Mouse (Mus musculus): Measurements from ENCODE around the gene Zfp329. TPM values are rescaled to one million over a fixed set of nuclear protein-coding genes. Genes with fewer than 3 reads are reported as not detected.

Zfp329 gene
- polyA plus RNA-seq, 1 experiment from 2014 or later = 36.0 TPM

DNA sequence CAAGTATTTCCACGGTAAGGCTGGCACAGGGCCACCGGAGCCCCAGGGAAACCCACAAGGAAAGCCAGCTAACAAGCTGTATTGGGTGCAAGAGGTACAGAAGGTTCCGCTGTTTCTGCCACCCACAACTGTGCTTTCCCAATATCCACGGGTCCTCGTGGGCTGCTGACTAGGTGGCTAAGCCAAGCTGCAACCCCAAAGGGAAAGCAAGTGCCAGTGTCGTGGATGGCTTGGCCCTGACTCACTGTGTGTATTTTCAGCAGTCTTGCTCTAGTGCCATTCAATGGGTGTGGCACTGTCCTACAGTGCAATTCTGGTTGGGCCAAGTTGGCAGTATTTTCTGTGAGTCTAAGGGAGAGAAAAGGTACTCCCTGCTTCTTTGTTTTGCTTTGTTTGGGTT, 31.3 kb downstream of the Zfp329 start:
- Histone ChIP-seq H3K36me3 (replicated peaks) (no peaks in the 10 kb centered on the region), H3K9me3 (no peaks in the 10 kb centered on the region), H3K9ac (no peak overlapping the region), H3K4me1 (peaks cover 7% of the 10 kb centered on the region; the same call in 1 of the 2 replicates), H3K4me2 (no peak overlapping the region), H3K4me3 (no peak overlapping the region), H3K27ac (no peak overlapping the region), H3K27me3 (replicated peaks) (no peaks in the 10 kb centered on the region)
- WGBS = 75% methylated on average over 6 of the region's 6 CpGs
- no peak for ATAC-seq (replicated peaks)

DNA sequence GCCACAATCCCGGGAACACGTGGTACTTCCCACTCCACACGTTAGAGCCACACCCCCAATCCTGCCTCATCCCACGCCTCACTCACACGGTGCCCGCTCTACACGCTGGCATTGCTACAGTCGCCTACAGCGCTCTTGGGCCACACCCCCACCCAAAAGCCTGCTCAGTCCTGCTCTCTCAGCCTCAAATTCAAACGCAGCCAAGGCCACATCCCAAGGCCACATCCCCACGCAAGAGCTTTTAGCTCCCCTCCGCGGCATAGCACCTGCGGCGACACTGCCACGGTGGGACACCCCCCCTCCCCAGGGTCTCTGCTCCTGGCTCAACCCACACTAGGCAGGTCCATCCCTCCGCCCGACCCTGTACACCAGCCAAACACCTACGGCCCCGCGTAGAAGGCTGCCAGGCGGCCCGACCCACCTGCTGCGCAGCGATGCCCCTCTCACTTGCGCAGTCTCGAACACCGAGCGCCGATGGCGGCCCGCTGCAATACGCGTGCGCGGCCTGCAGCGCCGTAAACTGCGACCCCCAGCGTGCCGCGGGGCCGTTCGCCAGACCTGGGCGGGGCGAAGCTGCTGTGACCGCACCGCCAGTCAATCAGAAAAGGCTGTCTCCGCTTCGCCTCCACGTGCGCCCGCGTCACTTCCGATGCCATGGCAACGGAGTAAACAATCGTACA, 38.4 kb downstream of the Zfp329 start:
- Histone ChIP-seq H3K27ac (peak overlapping the region; percentile 75), H3K4me3 (peak overlapping the region; percentile 61), H3K9me3 (no peaks in the 10 kb centered on the region), H3K36me3 (replicated peaks) (peaks cover 2% of the 10 kb centered on the region), H3K27me3 (replicated peaks) (no peaks in the 10 kb centered on the region), H3K9ac (peak overlapping the region; percentile 75), H3K4me1 (peaks cover 15% of the 10 kb centered on the region), H3K4me2 (peak overlapping the region; percentile 83)
- WGBS = under 1% methylated on average over 57 of the region's 57 CpGs
- peak; percentile 96 for ATAC-seq (replicated peaks)

DNA sequence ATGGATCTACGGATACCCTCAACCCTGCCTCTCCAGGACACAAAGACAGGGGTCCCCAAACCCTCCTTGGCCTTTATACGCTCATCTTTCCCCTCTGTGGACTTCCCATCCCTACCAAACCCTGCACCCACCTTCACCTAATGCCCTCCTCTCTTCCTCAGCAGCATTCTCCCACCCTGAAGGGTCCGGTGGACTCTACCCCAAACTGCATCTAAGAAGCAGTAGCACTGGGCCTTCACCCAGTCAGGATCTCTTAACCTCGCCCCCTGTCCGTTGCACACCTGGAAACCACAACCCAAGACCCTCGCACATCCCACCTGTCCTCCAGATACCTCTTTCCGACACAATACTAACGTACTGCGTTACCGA, 38.9 kb downstream of the Zfp329 start:
- WGBS = 14% methylated on average over 10 of the region's 10 CpGs
- no peak for ATAC-seq (replicated peaks)
- Histone ChIP-seq H3K4me2 (peak overlapping the region; percentile 83), H3K27me3 (replicated peaks) (no peaks in the 10 kb centered on the region), H3K9me3 (no peaks in the 10 kb centered on the region), H3K36me3 (replicated peaks) (peaks cover 8% of the 10 kb centered on the region), H3K27ac (0 out of 2 replicates have a peak overlapping the region, but pooled peaks have one; percentile 75), H3K9ac (peak overlapping the region; percentile 75), H3K4me1 (peaks cover 15% of the 10 kb centered on the region), H3K4me3 (peak overlapping the region; percentile 61)

DNA sequence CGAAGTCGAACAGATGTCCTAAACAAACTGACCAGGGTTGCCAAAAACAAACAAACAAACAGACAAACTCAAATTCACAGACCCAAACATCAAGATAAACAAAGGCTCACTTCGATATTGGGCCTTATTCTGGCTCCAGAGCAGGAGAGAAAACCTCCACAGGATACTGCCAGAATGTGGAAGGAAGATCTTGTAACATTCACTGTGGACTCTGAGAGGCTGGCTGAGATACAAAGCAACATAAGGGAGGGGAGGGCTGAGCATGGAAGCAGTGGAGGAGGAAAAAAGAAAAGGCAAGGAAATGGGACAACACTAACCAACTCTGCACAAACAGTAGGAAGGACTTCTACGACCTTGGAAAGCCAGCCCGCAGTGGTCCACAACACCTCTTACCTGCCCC, 39.5 kb downstream of the Zfp329 start:
- H3K4me1 ChIP-seq = peaks cover 15% of the 10 kb centered on the region
- H3K4me3 ChIP-seq = peak overlapping the region; percentile 61
- no peaks in the 10 kb centered on the region for H3K27me3 ChIP-seq (replicated peaks)
- H3K9me3 ChIP-seq = no peaks in the 10 kb centered on the region
- H3K36me3 ChIP-seq (replicated peaks) = peaks cover 14% of the 10 kb centered on the region
- H3K27ac ChIP-seq = no peak overlapping the region
- peak overlapping the region; percentile 75; the same call in 1 of the 2 replicates for H3K9ac ChIP-seq
- ATAC-seq (replicated peaks) = no peak
- H3K4me2 ChIP-seq = peak overlapping the region; percentile 83
- WGBS = 93% methylated on average over 5 of the region's 5 CpGs

DNA sequence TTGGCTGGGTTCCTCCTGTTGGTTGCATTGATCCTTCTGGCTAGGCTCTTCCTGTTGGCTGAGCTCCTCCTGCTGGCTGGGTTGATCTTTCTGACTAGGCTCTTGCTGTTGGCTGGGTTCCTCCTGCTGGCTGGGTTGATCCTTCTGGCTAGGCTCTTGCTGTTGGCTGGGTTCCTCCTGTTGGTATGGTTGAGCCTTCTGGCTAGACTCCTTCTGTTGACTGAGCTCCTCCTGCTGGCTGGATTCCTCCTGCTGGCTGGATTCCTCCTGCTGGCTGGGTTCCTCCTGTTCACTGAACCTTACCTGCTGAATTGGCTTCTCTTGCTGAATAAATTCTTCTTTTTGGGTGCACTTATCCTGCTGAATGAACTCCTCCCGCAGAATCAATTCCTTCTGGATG, 44.1 kb downstream of the Zfp329 start:
- ATAC-seq (replicated peaks) = no peak

DNA sequence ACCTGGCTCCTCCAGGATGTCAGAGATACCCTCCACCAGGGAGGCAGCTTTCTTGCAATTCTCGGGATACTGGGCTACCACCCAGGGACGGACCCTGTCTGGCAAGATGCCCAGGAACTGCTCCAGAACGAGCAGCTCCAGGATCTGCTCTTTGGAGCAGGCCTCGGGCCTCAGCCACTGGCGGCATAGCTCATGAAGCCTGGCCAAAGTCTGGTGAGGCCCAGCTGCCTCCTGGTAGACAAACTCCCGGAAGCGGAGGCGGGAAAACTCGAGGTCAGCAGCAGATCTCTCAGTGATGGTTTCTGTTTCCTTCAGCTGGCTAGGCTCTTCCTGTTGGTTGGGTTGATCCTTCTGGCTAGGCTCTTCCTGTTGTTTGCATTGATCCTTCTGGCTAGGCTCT, 44.5 kb downstream of the Zfp329 start:
- H3K27ac ChIP-seq = no peak overlapping the region
- 95% methylated on average over 9 of the region's 9 CpGs for WGBS
- H3K36me3 ChIP-seq (replicated peaks) = peaks cover 61% of the 10 kb centered on the region
- ATAC-seq (replicated peaks) = no peak
- H3K9me3 ChIP-seq = no peaks in the 10 kb centered on the region
- H3K4me3 ChIP-seq = no peak overlapping the region
- H3K27me3 ChIP-seq (replicated peaks) = no peaks in the 10 kb centered on the region
- H3K4me1 ChIP-seq = peaks cover 5% of the 10 kb centered on the region
- no peak overlapping the region for H3K4me2 ChIP-seq
- no peak overlapping the region for H3K9ac ChIP-seq

More for the DNA sequence above, 44.1 kb downstream of the Zfp329 start:
- WGBS = 94% methylated on average over 1 of the region's 1 CpGs
- Histone ChIP-seq H3K27me3 (replicated peaks) (no peaks in the 10 kb centered on the region), H3K36me3 (replicated peaks) (peaks cover 56% of the 10 kb centered on the region), H3K4me1 (peaks cover 10% of the 10 kb centered on the region), H3K27ac (no peak overlapping the region), H3K4me2 (no peak overlapping the region), H3K9me3 (no peaks in the 10 kb centered on the region), H3K9ac (no peak overlapping the region), H3K4me3 (no peak overlapping the region)

Other genes starting within 250 kb of the Zfp329 start
- 0.01 TPM in 1 of 2 replicates, not detected in the other for gene Vmn2r53, start 210.1 kb downstream of the Zfp329 start, polyA plus RNA-seq (2015; fragmentation: Nextera tagmentation; extraction: Ambion mirVana)
- gene Vmn2r54, start 178.5 kb downstream of the Zfp329 start, polyA plus RNA-seq (2015; fragmentation: Nextera tagmentation; extraction: Ambion mirVana) = not detected in 2 replicates
- gene Vmn2r55, start 133.9 kb downstream of the Zfp329 start, polyA plus RNA-seq (2015; fragmentation: Nextera tagmentation; extraction: Ambion mirVana) = not detected in 2 replicates
- not detected in 2 replicates for gene Vmn2r56, start 83.9 kb downstream of the Zfp329 start, polyA plus RNA-seq (2015; fragmentation: Nextera tagmentation; extraction: Ambion mirVana)
- 35.3 and 35.4 TPM in 2 replicates for gene Zscan18, start 15.2 kb downstream of the Zfp329 start, polyA plus RNA-seq (2015; fragmentation: Nextera tagmentation; extraction: Ambion mirVana)
- gene Zfp110, start 15.9 kb upstream of the Zfp329 start, polyA plus RNA-seq (2015; fragmentation: Nextera tagmentation; extraction: Ambion mirVana) = 28.3 and 30.8 TPM in 2 replicates
- gene Zfp128, start 62.3 kb upstream of the Zfp329 start, polyA plus RNA-seq (2015; fragmentation: Nextera tagmentation; extraction: Ambion mirVana) = 8.6 and 9.4 TPM in 2 replicates
- 11.8 and 12.8 TPM in 2 replicates for gene Zscan22, start 79.0 kb upstream of the Zfp329 start, polyA plus RNA-seq (2015; fragmentation: Nextera tagmentation; extraction: Ambion mirVana)
- 567 and 593 TPM in 2 replicates for gene Rps5, start 103.4 kb upstream of the Zfp329 start, polyA plus RNA-seq (2015; fragmentation: Nextera tagmentation; extraction: Ambion mirVana)
- gene Rnf225, start 108.6 kb upstream of the Zfp329 start, polyA plus RNA-seq (2015; fragmentation: Nextera tagmentation; extraction: Ambion mirVana) = 0.90 and 0.93 TPM in 2 replicates
- 17.1 and 17.7 TPM in 2 replicates for gene Zfp324, start 147.0 kb upstream of the Zfp329 start, polyA plus RNA-seq (2015; fragmentation: Nextera tagmentation; extraction: Ambion mirVana)
- gene Zfp446, start 159.0 kb upstream of the Zfp329 start, polyA plus RNA-seq (2015; fragmentation: Nextera tagmentation; extraction: Ambion mirVana) = 14.2 and 16.4 TPM in 2 replicates
- gene Slc27a5, start 179.3 kb upstream of the Zfp329 start, polyA plus RNA-seq (2015; fragmentation: Nextera tagmentation; extraction: Ambion mirVana) = 0.38 and 0.65 TPM in 2 replicates
- 229 and 258 TPM in 2 replicates for gene Trim28, start 180.3 kb upstream of the Zfp329 start, polyA plus RNA-seq (2015; fragmentation: Nextera tagmentation; extraction: Ambion mirVana)
- gene Zbtb45, start 191.2 kb upstream of the Zfp329 start, polyA plus RNA-seq (2015; fragmentation: Nextera tagmentation; extraction: Ambion mirVana) = 45.9 and 46.7 TPM in 2 replicates
- gene Chmp2a, start 215.9 kb upstream of the Zfp329 start, polyA plus RNA-seq (2015; fragmentation: Nextera tagmentation; extraction: Ambion mirVana) = 188 TPM in 2 replicates
- 141 and 162 TPM in 2 replicates for gene Ube2m, start 219.4 kb upstream of the Zfp329 start, polyA plus RNA-seq (2015; fragmentation: Nextera tagmentation; extraction: Ambion mirVana)
- 10.7 and 11.4 TPM in 2 replicates for gene Mzf1, start 235.9 kb upstream of the Zfp329 start, polyA plus RNA-seq (2015; fragmentation: Nextera tagmentation; extraction: Ambion mirVana)